Mouse (Mus musculus) neural tube, embryonic 15.5 days (tissue): ENCODE data around the gene Fgf14. TPM values are rescaled to one million over a fixed set of nuclear protein-coding genes. Genes with fewer than 3 reads are reported as not detected.

ENCODE experiments used
- ATAC-seq: fragments of 200-750 bp; cut with Nextera tagmentation; 2 replicates; pipeline ENCODE4 v1.8.0; 2017; ENCODE audit warnings: mild to moderate bottlenecking, moderate TSS enrichment, moderate library complexity; ENCODE audit not compliant: low FRiP score
- H3K27ac ChIP-seq: fragments of 300-500 bp; sonication (generic); replicated peaks from 2 replicates; pipeline ENCODE4 v1.5.1; 2015; ENCODE audit warnings: mild to moderate bottlenecking, inconsistent platforms
- H3K27me3 ChIP-seq: fragments of 300-500 bp; sonication (generic); replicated peaks from 2 replicates; pipeline ENCODE4 v1.6.1; 2015; ENCODE audit warnings: inconsistent platforms
- H3K36me3 ChIP-seq: fragments of 300-500 bp; sonication (generic); 2 replicates; pipeline ENCODE4 v1.6.1; 2015; ENCODE audit warnings: inconsistent platforms
- H3K4me1 ChIP-seq: fragments of 300-500 bp; sonication (generic); 2 replicates; pipeline ENCODE4 v1.6.1; 2015; ENCODE audit warnings: inconsistent platforms
- H3K4me2 ChIP-seq: fragments of 300-500 bp; sonication (generic); 2 replicates; pipeline ENCODE4 v1.6.1; 2015; ENCODE audit warnings: inconsistent platforms, mild to moderate bottlenecking, moderate library complexity
- H3K4me3 ChIP-seq: fragments of 300-500 bp; sonication (generic); replicated peaks from 2 replicates; pipeline ENCODE4 v1.5.1; 2015; ENCODE audit warnings: mild to moderate bottlenecking, inconsistent platforms
- H3K9ac ChIP-seq: fragments of 300-500 bp; sonication (generic); replicated peaks from 2 replicates; pipeline ENCODE4 v1.6.1; 2015; ENCODE audit warnings: mild to moderate bottlenecking, inconsistent platforms
- H3K9me3 ChIP-seq: fragments of 300-500 bp; sonication (generic); replicated peaks from 2 replicates; pipeline ENCODE4 v1.6.1; 2016; ENCODE audit warnings: inconsistent platforms
- WGBS: fragments of 180-500 bp; shearing (Covaris S2); methylation state at CpG from one replicate; pipeline ENCODE4 v1.1.7; 2015; ENCODE audit warnings: mixed read lengths; 5-methylcytosine and 5-hydroxymethylcytosine counted together
- polyA plus RNA-seq: library from polyadenylated mRNA; unstranded; fragments of >200 nt; fragmentation: Nextera tagmentation; extraction: Ambion mirVana; gene quantifications from 2 replicates; pipeline ENCODE4 v1.2.1, GENCODE M21; 2015

Fgf14 gene
- polyA plus RNA-seq, 1 experiment from 2014 or later, result 33.4 TPM

DNA sequence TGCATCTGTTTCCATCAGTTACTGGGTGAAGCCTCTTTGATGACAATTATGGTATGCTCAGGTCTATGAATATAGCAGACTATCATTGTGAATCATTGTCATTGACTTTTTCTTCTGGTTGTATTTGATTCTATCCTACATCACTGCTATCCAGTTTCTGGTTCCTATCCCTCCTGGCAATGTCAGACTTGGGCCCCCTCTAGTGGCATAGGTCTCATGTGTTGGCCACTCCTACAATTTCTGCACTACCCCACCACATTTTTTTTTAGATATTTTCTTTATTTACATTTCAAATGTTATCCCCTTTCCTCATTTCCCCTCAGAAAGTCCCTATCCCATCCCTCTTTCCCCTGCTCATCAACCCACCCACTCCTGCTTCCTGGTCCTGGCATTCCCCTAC lies 409.9 kb downstream of the Fgf14 start:
- Histone ChIP-seq H3K9ac (no peak overlapping the region), H3K27me3 (no peaks in the 10 kb centered on the region), H3K36me3 (no peaks in the 10 kb centered on the region), H3K27ac (no peak overlapping the region), H3K4me3 (no peak overlapping the region), H3K4me2 (no peak overlapping the region), H3K4me1 (no peaks in the 10 kb centered on the region), H3K9me3 (no peaks in the 10 kb centered on the region)
- no peak for ATAC-seq

DNA sequence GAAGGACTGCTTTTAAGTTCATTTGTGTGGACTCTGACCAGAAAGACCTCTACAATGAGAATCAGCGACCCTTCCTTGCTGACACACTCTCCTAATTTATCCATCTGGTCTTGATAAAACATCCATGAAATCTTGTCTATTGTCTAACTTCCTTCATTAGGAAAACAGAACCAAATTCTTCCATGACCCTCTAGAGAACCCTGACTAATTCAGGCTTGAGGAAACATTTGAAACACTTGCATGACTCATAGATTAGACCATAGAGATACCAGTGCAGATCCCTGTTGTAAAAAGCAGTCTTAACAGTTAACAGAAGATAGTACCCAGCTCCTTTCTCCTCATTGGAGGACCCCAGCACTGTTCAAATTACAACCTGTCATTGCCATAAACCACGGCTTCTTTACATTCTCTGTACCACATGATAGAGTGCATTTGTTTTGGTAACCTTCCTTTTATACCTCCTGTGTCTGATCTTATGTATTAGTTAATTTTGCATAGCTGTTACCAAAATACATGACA lies 412.3 kb downstream of the Fgf14 start:
- Histone ChIP-seq H3K9ac (no peak overlapping the region), H3K4me3 (no peak overlapping the region), H3K27me3 (no peaks in the 10 kb centered on the region), H3K36me3 (no peaks in the 10 kb centered on the region), H3K9me3 (no peaks in the 10 kb centered on the region), H3K4me2 (no peak overlapping the region), H3K27ac (no peak overlapping the region), H3K4me1 (no peaks in the 10 kb centered on the region)
- 36% methylated on average over 2 of the region's 2 CpGs for WGBS
- no peak for ATAC-seq

GRCm38 (mm10) chr14:124263199-124263598 lies 413.7 kb downstream of the Fgf14 start:
- Histone ChIP-seq H3K4me1 (no peaks in the 10 kb centered on the region), H3K27ac (no peak overlapping the region), H3K9me3 (no peaks in the 10 kb centered on the region), H3K4me3 (no peak overlapping the region), H3K9ac (no peak overlapping the region), H3K4me2 (no peak overlapping the region), H3K27me3 (no peaks in the 10 kb centered on the region), H3K36me3 (no peaks in the 10 kb centered on the region)
- no peak for ATAC-seq

DNA sequence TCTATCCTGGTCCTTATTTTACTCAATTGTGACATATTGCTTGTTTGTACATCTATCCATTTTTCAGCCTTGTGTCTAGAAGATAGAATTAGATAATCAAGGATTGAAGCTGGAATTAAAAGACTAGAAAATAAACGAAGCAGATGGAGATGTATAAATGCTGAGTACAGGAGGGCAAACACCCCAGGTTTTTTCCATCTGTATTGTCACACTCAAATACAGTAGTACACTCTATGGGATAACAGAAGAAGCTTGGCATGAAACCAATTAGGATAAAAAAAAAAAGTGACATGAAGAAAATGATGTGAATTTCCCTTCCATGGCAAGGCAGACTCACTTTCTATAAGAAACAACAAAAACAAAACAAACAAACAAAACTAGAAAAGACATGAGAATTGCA lies 429.4 kb downstream of the Fgf14 start:
- Histone ChIP-seq H3K4me3 (no peak overlapping the region), H3K36me3 (no peaks in the 10 kb centered on the region), H3K9ac (no peak overlapping the region), H3K4me2 (no peak overlapping the region), H3K27me3 (no peaks in the 10 kb centered on the region), H3K27ac (no peak overlapping the region), H3K9me3 (no peaks in the 10 kb centered on the region), H3K4me1 (no peaks in the 10 kb centered on the region)
- ATAC-seq, result no peak
- 92% methylated on average over 1 of the region's 1 CpGs for WGBS

DNA sequence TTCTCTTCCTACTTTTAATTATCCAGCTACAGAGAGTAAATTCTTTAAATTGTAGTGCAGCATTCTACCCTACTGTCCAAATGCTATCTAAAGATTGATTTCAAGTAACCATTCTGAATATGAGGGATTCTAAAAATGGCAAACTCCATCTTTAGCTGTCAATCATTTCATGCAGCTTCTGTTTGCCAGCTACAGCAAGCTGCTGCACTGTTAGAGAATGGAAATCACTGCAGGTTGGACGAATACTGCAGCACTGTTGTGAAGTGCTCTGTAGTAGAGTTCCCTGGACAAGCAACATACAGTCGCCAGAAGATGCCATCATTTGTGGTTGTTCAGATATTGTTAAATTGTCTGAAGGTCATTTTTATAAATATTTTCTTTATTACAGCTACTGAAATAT lies 453.5 kb downstream of the Fgf14 start:
- Histone ChIP-seq H3K9me3 (no peaks in the 10 kb centered on the region), H3K9ac (no peak overlapping the region), H3K36me3 (no peaks in the 10 kb centered on the region), H3K4me3 (no peak overlapping the region), H3K27me3 (no peaks in the 10 kb centered on the region), H3K4me2 (no peak overlapping the region), H3K27ac (no peak overlapping the region), H3K4me1 (no peaks in the 10 kb centered on the region)
- 70% methylated on average over 2 of the region's 2 CpGs for WGBS
- ATAC-seq, result no peak

DNA sequence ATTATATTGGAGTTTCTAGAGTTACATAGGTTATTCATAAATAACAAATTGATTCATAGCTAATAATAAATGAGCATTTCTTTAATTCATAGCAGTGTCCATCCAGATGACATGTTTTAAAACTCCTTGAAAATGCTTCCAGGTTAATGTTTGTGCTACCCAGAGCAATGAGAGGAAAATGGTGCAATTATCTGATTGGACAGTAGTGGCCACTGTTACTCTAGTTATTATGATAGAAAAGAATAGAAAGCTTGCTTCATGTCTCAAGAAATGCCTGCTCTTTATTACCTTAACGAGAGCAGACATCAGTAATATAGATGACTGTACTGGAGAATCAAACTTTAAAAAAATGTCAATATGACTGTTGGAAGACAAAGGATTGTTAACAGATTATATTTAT lies 454.5 kb downstream of the Fgf14 start:
- Histone ChIP-seq H3K36me3 (no peaks in the 10 kb centered on the region), H3K9ac (no peak overlapping the region), H3K27ac (no peak overlapping the region), H3K4me3 (no peak overlapping the region), H3K4me2 (no peak overlapping the region), H3K27me3 (no peaks in the 10 kb centered on the region), H3K9me3 (no peaks in the 10 kb centered on the region), H3K4me1 (no peaks in the 10 kb centered on the region)
- 22% methylated on average over 1 of the region's 1 CpGs for WGBS
- ATAC-seq, result peak; percentile 59; the same call in 1 of the 2 replicates

DNA sequence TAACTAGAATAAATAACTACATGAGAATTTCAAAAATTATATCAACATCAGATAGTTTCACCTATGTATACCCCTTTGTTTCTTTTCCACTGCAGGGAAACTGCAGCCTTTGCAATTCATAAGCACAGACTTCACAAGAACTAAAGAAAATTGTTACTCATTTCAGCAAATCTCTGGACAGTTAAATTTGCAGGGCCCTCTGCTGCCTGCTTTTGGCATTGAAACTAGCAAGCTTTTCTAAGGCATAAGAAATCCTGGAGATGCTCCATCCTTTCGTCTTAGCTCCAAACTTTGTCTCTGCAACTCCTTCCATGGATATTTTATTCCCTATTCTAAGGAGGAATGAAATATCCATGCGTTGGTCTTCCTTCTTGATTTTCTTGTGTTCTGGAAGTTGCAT lies 455.9 kb downstream of the Fgf14 start:
- Histone ChIP-seq H3K9ac (no peak overlapping the region), H3K36me3 (no peaks in the 10 kb centered on the region), H3K4me3 (no peak overlapping the region), H3K27me3 (no peaks in the 10 kb centered on the region), H3K27ac (no peak overlapping the region), H3K4me1 (no peaks in the 10 kb centered on the region), H3K4me2 (no peak overlapping the region), H3K9me3 (no peaks in the 10 kb centered on the region)
- WGBS, result 70% methylated on average over 2 of the region's 2 CpGs
- no peak for ATAC-seq

DNA sequence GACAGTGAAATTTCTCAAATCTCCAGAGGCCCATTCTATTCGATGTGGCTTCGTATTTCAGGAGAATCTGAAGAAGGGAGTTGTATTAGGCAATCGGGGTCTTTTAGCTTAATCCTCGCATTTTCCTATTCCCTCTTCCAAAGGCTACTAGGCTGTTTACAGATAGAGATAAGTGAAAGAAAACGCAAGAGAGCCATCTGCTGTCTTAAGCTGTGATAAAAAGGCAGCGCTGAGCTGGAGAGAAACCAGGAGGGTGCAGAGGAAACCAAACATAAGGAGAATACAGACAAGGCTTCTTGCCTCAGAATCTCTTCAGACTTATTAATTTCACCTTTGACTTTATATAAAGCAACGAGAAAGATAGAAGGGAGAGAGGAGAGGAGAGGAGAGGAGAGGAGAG lies 481.1 kb downstream of the Fgf14 start:
- Histone ChIP-seq H3K4me2 (peak overlapping the region; percentile 49), H3K27me3 (0 out of 2 replicates have a peak, but pooled peaks cover 5% of the 10 kb centered on the region), H3K27ac (peak overlapping the region; percentile 15; the same call in 1 of the 2 replicates), H3K4me1 (peaks cover 21% of the 10 kb centered on the region), H3K9me3 (no peaks in the 10 kb centered on the region), H3K9ac (no peak overlapping the region), H3K4me3 (peak overlapping the region; percentile 5), H3K36me3 (no peaks in the 10 kb centered on the region)
- peak; percentile 63 for ATAC-seq
- WGBS, result 16% methylated on average over 7 of the region's 7 CpGs

GRCm38 (mm10) chr14:124195331-124195730 lies 481.6 kb downstream of the Fgf14 start:
- WGBS, result 24% methylated on average over 10 of the region's 10 CpGs
- H3K27ac ChIP-seq, result peak overlapping the region; percentile 15; the same call in 1 of the 2 replicates
- no peak overlapping the region for H3K9ac ChIP-seq

DNA sequence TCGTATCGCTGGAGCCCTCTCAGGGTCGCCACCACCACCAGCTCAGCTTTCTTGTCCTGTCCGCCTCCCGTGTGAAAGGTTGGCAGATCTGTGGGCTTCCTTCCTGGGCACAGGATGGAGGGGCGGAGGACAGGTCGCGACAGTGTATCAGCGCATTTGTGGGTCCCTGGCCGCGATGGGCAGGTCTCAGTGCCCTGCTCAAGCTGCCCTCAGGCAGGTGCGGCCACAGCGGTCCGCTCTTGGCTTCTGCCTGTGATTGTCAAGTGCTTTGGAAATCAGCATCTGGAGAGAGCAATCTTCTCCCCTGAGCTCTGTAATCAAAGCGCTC lies 484.1 kb downstream of the Fgf14 start:
- WGBS, result 2% methylated on average over 15 of the region's 15 CpGs
- ATAC-seq, result no peak; the same call in 1 of the 2 replicates
- H3K36me3 ChIP-seq, result no peaks in the 10 kb centered on the region

More at GRCm38 (mm10) chr14:124195331-124195730, 481.6 kb downstream of the Fgf14 start:
- Histone ChIP-seq H3K36me3 (no peaks in the 10 kb centered on the region), H3K9me3 (no peaks in the 10 kb centered on the region), H3K4me2 (peak overlapping the region; percentile 49), H3K4me1 (peaks cover 21% of the 10 kb centered on the region), H3K4me3 (peak overlapping the region; percentile 5), H3K27me3 (0 out of 2 replicates have a peak, but pooled peaks cover 5% of the 10 kb centered on the region)
- ATAC-seq, result no peak

GRCm38 (mm10) chr14:124191913-124192814 lies 484.8 kb downstream of the Fgf14 start:
- under 1% methylated on average over 42 of the region's 42 CpGs for WGBS

More for the DNA sequence above, 484.1 kb downstream of the Fgf14 start:
- peaks cover 21% of the 10 kb centered on the region for H3K4me1 ChIP-seq
- H3K27me3 ChIP-seq, result 0 out of 2 replicates have a peak, but pooled peaks cover 5% of the 10 kb centered on the region
- no peaks in the 10 kb centered on the region for H3K9me3 ChIP-seq
- H3K4me3 ChIP-seq, result peak overlapping the region; percentile 62
- peak overlapping the region; percentile 81 for H3K27ac ChIP-seq
- H3K9ac ChIP-seq, result peak overlapping the region; percentile 77
- peak overlapping the region; percentile 89 for H3K4me2 ChIP-seq

DNA sequence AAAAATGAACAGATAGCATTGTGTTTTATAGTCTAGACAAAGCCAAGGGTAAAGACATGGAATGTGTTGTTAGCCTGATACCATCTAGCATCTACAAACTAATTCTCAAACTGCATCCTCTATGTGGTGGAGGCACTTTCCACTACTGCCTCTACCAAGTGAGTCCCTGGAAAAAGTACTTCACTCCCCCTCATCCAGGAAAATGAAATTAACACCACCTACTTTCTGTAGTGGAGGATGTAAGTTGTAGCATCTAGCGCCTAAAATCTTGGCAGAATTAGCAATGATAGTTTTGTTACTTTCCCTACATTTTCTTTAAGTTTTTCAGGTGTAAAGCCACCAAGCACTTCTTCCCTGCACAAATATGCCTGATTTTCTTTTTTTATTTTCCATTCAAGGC lies 496.7 kb downstream of the Fgf14 start:
- Histone ChIP-seq H3K4me1 (no peaks in the 10 kb centered on the region), H3K9me3 (no peaks in the 10 kb centered on the region), H3K9ac (no peak overlapping the region), H3K4me3 (no peak overlapping the region), H3K4me2 (no peak overlapping the region), H3K27me3 (no peaks in the 10 kb centered on the region), H3K27ac (no peak overlapping the region), H3K36me3 (no peaks in the 10 kb centered on the region)
- 90% methylated on average over 1 of the region's 1 CpGs for WGBS
- no peak for ATAC-seq

More at GRCm38 (mm10) chr14:124191913-124192814, 484.8 kb downstream of the Fgf14 start:
- Histone ChIP-seq H3K4me3 (peak overlapping the region; percentile 62), H3K4me2 (peak overlapping the region; percentile 89), H3K9me3 (no peaks in the 10 kb centered on the region), H3K36me3 (no peaks in the 10 kb centered on the region), H3K4me1 (peaks cover 21% of the 10 kb centered on the region), H3K9ac (peak overlapping the region; percentile 77), H3K27ac (peak overlapping the region; percentile 81), H3K27me3 (0 out of 2 replicates have a peak, but pooled peaks cover 5% of the 10 kb centered on the region)
- ATAC-seq, result peak; percentile 88
